Mouse (Mus musculus) lung, postnatal 0 days (tissue): ENCODE results near the gene Hipk2. TPM values are rescaled to one million over a fixed set of nuclear protein-coding genes. Genes with fewer than 3 reads are reported as not detected.

Experiments
- ATAC-seq: fragments of 200-750 bp; cut with Nextera tagmentation; 2 replicates; pipeline ENCODE4 v1.8.0; 2017; ENCODE audit warnings: moderate library complexity
- DNase-seq: peaks from one replicate; pipeline ENCODE4 v3.0.0-alpha.2; 2016; ENCODE audit warnings: low spot score
- H3K27ac ChIP-seq: fragments of 300-500 bp; sonication (generic); 2 replicates; pipeline ENCODE4 v1.5.1; 2014; ENCODE audit warnings: antibody characterized with exemption, mild to moderate bottlenecking, low read length, mixed read lengths
- H3K27me3 ChIP-seq: fragments of 300-500 bp; sonication (generic); replicated peaks from 2 replicates; pipeline ENCODE4 v1.6.1; 2014; ENCODE audit warnings: low read length, mixed read lengths; ENCODE audit not compliant: insufficient read depth
- H3K36me3 ChIP-seq: fragments of 300-500 bp; sonication (generic); 2 replicates; pipeline ENCODE4 v1.6.1; 2014; ENCODE audit warnings: low read length, mixed read lengths; ENCODE audit not compliant: insufficient read depth
- H3K4me1 ChIP-seq: fragments of 300-500 bp; sonication (generic); 2 replicates; pipeline ENCODE4 v1.6.1; 2014; ENCODE audit warnings: antibody characterized with exemption, low read depth, low read length, mixed read lengths; ENCODE audit not compliant: insufficient read depth
- H3K4me2 ChIP-seq: fragments of 300-500 bp; sonication (generic); replicated peaks from 2 replicates; pipeline ENCODE4 v1.6.1; 2014; ENCODE audit warnings: low read depth, mild to moderate bottlenecking, low read length, moderate library complexity, mixed read lengths
- H3K4me3 ChIP-seq: fragments of 300-500 bp; sonication (generic); 2 replicates; pipeline ENCODE4 v1.5.1; 2014; ENCODE audit warnings: low read depth, low read length
- H3K9ac ChIP-seq: fragments of 300-500 bp; sonication (generic); replicated peaks from 2 replicates; pipeline ENCODE4 v1.6.1; 2014; ENCODE audit warnings: low read depth, mild to moderate bottlenecking
- H3K9me3 ChIP-seq: fragments of 300-500 bp; sonication (generic); 2 replicates; pipeline ENCODE4 v1.6.1; 2016; ENCODE audit warnings: low read length, mixed read lengths
- CTCF ChIP-seq: IDR thresholded peaks from 2 replicates; pipeline ENCODE4 v1.5.1; 2016; ENCODE audit warnings: antibody characterized with exemption, mild to moderate bottlenecking
- EP300 ChIP-seq: IDR thresholded peaks from 2 replicates; pipeline ENCODE4 v1.6.1; 2016; ENCODE audit warnings: antibody characterized with exemption, mild to moderate bottlenecking, control low read depth
- WGBS: fragments of 180-500 bp; shearing (Covaris S2); extraction: QIAGEN DNeasy Blood & Tissue Kit; methylation state at CpG from one replicate; pipeline ENCODE4 v1.1.7; 2014; 5-methylcytosine and 5-hydroxymethylcytosine counted together
- polyA plus RNA-seq: library from polyadenylated mRNA; unstranded; fragments of >200 nt; fragmentation: Nextera tagmentation; extraction: Ambion mirVana; gene quantifications from 2 replicates; pipeline ENCODE4 v1.2.1, GENCODE M21; 2015

The Hipk2 gene
- polyA plus RNA-seq, 1 experiment from 2014 or later = 18.4 TPM

DNA sequence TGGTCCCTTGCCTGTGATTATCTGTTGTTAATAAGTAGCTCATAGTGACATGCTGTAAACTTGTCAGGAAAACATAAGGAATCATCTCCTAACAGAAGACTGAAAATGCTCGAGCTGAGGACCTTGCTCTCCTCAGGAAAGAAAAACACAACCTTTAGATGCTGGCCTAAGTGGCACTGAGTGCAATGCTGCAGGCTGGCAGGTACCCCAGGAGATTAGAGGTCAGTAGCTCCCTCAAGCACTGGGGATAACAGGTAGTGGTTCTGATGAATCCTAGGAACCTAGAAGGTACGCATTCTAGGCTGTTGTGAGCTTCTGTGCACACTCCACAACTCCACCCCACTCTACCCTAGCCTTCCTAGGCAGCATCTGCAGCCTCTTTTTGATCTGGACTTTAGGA lies 9.2 kb downstream of the Hipk2 start:
- ATAC-seq (no peak), DNase-seq (no peak)
- Histone ChIP-seq H3K9ac (no peak overlapping the region), H3K4me2 (no peak overlapping the region), H3K36me3 (no peaks in the 10 kb centered on the region), H3K4me3 (no peak overlapping the region), H3K4me1 (peaks cover 9% of the 10 kb centered on the region; the same call in 1 of the 2 replicates), H3K27me3 (no peaks in the 10 kb centered on the region), H3K27ac (no peak overlapping the region), H3K9me3 (no peaks in the 10 kb centered on the region)
- WGBS = 59% methylated on average over 2 of the region's 2 CpGs
- no peak for TF ChIP-seq EP300

DNA sequence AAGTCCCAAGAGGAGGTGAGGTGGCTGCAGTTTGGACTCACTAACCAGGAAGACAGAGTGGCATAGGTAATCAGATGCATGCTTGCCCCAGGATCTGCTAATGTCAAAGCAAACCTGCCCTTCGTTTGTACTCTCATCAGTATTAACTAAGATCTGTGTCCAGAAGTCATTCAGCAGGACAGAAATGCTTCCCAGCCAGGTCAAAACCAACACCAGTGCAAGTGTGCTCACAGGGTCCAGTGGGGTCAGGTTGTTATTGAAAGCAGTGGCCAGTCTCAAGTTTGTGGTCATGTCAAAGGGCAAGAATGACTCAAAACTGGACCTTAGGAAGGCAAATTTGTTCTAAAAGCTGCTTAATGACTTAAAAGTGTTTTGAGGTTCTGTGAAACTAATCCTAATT lies 9.6 kb downstream of the Hipk2 start:
- no peak for ATAC-seq
- Histone ChIP-seq H3K27ac (no peak overlapping the region), H3K27me3 (no peaks in the 10 kb centered on the region), H3K9me3 (no peaks in the 10 kb centered on the region), H3K36me3 (no peaks in the 10 kb centered on the region), H3K4me1 (peaks cover 9% of the 10 kb centered on the region; the same call in 1 of the 2 replicates), H3K9ac (no peak overlapping the region), H3K4me2 (no peak overlapping the region), H3K4me3 (no peak overlapping the region)
- no peak for DNase-seq
- TF ChIP-seq CTCF (no peak), EP300 (no peak)
- 86% methylated on average over 1 of the region's 1 CpGs for WGBS

DNA sequence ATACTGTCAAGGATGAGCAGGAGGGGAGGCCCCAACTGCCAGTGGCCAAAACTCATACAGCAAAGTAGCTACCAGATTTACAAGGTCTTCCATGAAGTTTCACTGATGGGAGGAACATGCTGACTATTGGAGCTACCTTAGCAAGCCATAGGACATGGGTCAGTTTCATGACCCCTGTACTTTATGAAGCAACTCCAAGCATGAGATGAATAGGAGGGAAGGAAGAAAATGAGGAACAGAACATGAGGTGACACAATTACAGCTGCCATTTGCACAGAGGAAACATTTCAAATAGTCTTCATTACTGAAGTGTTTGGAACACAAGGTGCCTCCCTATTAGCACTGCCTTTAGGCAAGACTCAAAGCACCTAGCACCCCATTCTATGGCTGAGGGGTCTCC lies 10.2 kb downstream of the Hipk2 start:
- no peak overlapping the region for H3K4me3 ChIP-seq
- no peak overlapping the region for H3K27ac ChIP-seq
- DNase-seq = no peak
- H3K9ac ChIP-seq = no peak overlapping the region
- no peaks in the 10 kb centered on the region for H3K9me3 ChIP-seq
- H3K27me3 ChIP-seq = no peaks in the 10 kb centered on the region
- peaks cover 9% of the 10 kb centered on the region; the same call in 1 of the 2 replicates for H3K4me1 ChIP-seq
- no peak for ATAC-seq
- no peak overlapping the region for H3K4me2 ChIP-seq
- no peaks in the 10 kb centered on the region for H3K36me3 ChIP-seq
- TF ChIP-seq EP300 (no peak), CTCF (no peak)

DNA sequence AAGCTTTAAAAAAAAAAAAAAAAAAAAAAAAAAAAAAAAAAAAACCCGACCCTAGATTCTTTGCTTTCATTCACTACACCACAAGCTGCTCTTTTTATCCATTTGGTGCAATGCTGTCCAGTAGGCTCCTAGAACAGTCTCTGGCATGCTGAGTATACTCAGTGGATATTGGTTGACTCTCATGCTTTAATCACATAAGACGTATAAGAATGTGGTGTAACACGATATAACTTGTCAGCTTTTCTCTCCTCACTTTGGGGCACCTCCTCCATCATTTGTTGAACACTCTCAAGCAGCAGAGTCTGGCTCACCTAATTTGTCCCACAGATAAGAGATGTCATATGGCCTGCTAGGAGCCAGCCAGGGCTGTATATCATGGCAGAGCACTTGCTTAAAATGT lies 12.4 kb downstream of the Hipk2 start:
- H3K4me3 ChIP-seq = no peak overlapping the region
- H3K4me1 ChIP-seq = peaks cover 9% of the 10 kb centered on the region; the same call in 1 of the 2 replicates
- no peak for TF ChIP-seq EP300
- no peak for TF ChIP-seq CTCF
- whole genome bisulfite sequencing = 19% methylated on average over 3 of the region's 3 CpGs
- no peak overlapping the region for H3K27ac ChIP-seq
- no peak overlapping the region for H3K9ac ChIP-seq
- no peak for DNase-seq
- H3K27me3 ChIP-seq = no peaks in the 10 kb centered on the region
- no peak for ATAC-seq
- H3K4me2 ChIP-seq = no peak overlapping the region
- H3K9me3 ChIP-seq = no peaks in the 10 kb centered on the region
- H3K36me3 ChIP-seq = no peaks in the 10 kb centered on the region

DNA sequence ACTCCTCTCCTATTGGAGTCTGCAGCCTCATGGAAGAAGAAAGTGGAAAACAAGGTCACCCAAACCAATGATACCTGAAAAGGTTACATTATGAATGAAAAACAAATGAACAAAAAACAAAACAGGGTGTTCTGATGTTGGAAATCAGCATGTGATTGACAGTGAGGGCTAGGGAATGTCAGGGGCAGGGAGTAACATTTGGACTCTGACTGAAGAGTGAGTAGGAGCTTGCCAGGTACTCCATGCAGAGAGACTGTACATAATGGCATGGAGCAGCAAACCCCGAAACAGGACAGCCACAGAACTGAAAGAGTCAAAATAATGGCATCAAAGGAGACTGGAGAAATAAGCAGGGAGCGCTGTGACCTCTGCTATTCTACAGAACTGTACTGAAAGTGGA lies 15.7 kb downstream of the Hipk2 start:
- ATAC-seq (no peak), DNase-seq (no peak)
- no peak overlapping the region for H3K9ac ChIP-seq
- 76% methylated on average over 2 of the region's 2 CpGs for WGBS
- H3K36me3 ChIP-seq = no peaks in the 10 kb centered on the region
- no peak overlapping the region for H3K4me2 ChIP-seq
- H3K9me3 ChIP-seq = no peaks in the 10 kb centered on the region
- no peaks in the 10 kb centered on the region for H3K27me3 ChIP-seq
- H3K4me3 ChIP-seq = no peak overlapping the region
- peaks cover 7% of the 10 kb centered on the region; the same call in 1 of the 2 replicates for H3K4me1 ChIP-seq
- TF ChIP-seq EP300 (no peak), CTCF (no peak)
- no peak overlapping the region for H3K27ac ChIP-seq

DNA sequence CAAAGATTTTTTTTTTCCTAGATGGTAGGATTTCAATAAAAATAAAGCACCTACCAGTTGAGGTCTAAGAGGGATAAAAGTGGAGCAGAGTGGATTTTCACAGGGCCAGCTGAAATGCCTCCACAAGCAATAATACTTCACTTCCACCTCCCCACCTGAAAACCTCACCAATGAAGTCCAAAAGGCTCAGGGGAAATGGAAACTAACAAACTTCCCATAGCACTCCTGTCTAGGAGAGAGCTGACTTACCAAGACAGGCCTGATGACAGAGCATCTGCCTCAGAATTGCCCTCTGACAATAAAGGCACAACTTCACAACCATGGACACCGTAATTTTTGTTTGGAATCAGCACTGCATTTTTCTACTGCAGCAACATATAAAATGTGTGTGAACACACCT lies 16.1 kb downstream of the Hipk2 start:
- H3K9ac ChIP-seq = no peak overlapping the region
- H3K4me1 ChIP-seq = peaks cover 7% of the 10 kb centered on the region; the same call in 1 of the 2 replicates
- TF ChIP-seq CTCF (no peak), EP300 (no peak)
- no peaks in the 10 kb centered on the region for H3K9me3 ChIP-seq
- H3K36me3 ChIP-seq = no peaks in the 10 kb centered on the region
- DNase-seq (no peak), ATAC-seq (no peak)
- no peak overlapping the region for H3K27ac ChIP-seq
- 86% methylated on average over 1 of the region's 1 CpGs for WGBS
- no peaks in the 10 kb centered on the region for H3K27me3 ChIP-seq
- no peak overlapping the region for H3K4me2 ChIP-seq
- no peak overlapping the region for H3K4me3 ChIP-seq

DNA sequence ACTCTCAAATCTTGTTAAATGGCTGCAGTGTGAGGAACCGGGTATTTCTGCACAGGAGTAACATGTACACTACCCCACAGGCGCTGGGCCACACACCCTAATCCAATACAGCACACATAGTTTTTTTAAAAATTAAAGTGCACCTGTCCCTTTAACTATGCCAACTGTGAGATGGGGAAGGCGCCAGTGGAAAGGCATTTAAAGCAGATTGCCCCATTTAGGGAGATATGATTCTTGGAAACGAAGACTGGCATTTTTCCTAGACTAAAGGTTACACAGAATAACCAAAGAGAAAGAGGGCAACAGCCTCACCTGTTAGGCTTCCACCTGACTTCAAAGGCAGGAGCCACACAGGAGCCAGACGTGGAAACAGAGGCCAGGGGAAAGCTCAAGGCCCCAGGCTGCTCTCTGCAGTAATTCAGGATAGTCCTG lies 22.4 kb downstream of the Hipk2 start:
- no peaks in the 10 kb centered on the region for H3K9me3 ChIP-seq
- WGBS = 70% methylated on average over 5 of the region's 5 CpGs
- H3K36me3 ChIP-seq = no peaks in the 10 kb centered on the region
- no peak overlapping the region for H3K4me3 ChIP-seq
- no peak for DNase-seq
- no peak overlapping the region for H3K4me2 ChIP-seq
- H3K9ac ChIP-seq = no peak overlapping the region
- no peak overlapping the region for H3K27ac ChIP-seq
- ATAC-seq = no peak
- TF ChIP-seq CTCF (no peak), EP300 (no peak)
- no peaks in the 10 kb centered on the region for H3K27me3 ChIP-seq
- peaks cover 5% of the 10 kb centered on the region; the same call in 1 of the 2 replicates for H3K4me1 ChIP-seq
